Mouse (Mus musculus): ENCODE data around the gene Eml6. TPM values are rescaled to one million over a fixed set of nuclear protein-coding genes. Genes with fewer than 3 reads are reported as not detected.

The Eml6 gene
- polyA plus RNA-seq, 1 experiment from 2014 or later: 1.3 TPM

DNA sequence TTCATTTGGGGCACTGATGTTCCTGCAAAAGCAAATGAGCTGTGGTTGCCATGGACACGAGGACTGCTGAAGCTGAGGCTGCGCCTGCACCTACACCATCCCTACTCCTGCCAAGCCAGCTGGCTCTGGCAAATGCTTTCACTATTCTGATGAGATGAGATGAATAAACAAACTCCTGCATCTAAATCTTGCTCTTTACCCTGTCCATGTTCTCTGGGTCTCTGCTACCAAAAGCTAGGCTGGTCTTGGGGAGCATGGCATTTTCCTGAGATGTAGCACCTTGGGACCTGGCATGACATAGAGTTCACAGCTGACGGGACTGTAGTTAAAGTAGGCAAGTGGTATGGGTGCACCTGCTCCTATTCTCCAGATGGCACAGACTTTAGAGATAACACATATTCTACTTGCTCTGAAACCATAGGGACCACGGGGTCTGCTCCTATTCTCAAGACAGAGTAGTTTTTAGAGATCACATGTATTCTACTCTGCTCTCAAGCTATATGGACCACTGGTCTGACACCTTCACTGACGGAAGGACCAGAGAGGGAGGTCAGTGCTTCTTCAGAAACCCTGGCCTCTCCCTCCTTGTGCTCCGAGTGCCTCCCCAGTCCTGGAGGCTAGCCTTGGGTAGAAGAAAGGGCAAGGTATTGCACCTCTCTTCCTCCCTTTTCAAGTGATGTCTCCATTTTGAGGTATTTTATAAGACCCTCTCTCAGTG is 236.8 kb downstream of the Eml6 start:
- H3K27ac ChIP-seq (ENCODE audit: low read depth, low read length): no peak overlapping the region
- DNase-seq (ENCODE audit: low spot score, missing footprints): no peak

DNA sequence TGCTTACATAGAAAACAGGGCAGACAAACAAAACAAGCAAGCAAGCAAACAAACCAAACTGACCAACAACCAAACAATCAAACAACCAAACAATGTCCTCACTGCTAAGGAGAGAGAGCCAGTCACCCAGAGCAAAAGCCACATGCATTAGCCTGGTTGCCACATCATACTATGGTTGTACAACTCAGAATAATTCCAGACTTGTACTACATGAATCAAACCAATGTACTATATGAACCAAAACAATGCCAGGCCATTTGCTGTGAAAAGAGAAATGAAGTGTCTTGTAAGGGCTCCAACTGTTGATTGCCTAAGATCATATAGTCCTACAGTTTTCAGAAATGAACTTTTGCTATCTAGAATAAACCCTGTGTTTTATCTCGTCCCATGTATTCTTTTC is 237.3 kb downstream of the Eml6 start:
- H3K4me2 ChIP-seq: no peak overlapping the region
- 46% methylated on average over 1 of the region's 1 CpGs for WGBS

More for the DNA sequence above, 236.8 kb downstream of the Eml6 start:
- no peaks in the 10 kb centered on the region for H3K27me3 ChIP-seq (ENCODE audit: control insufficient read depth, insufficient read depth, low read length)
- no peaks in the 10 kb centered on the region for H3K9me3 ChIP-seq (ENCODE audit: control insufficient read depth, low read length)
- no peak overlapping the region for H3K9ac ChIP-seq (ENCODE audit: low read length)
- 79% methylated on average over 6 of the region's 6 CpGs for WGBS
- no peak overlapping the region for H3K4me3 ChIP-seq (ENCODE audit: low read depth, low read length)
- peak; percentile 48; the same call in 1 of the 2 replicates for ATAC-seq (ENCODE audit: low FRiP score)
- H3K4me2 ChIP-seq: no peak overlapping the region
- no peaks in the 10 kb centered on the region for H3K4me1 ChIP-seq (ENCODE audit: control insufficient read depth, insufficient read depth, low read length)
- no peaks in the 10 kb centered on the region for H3K36me3 ChIP-seq (ENCODE audit: control insufficient read depth, insufficient read depth, low read length)

DNA sequence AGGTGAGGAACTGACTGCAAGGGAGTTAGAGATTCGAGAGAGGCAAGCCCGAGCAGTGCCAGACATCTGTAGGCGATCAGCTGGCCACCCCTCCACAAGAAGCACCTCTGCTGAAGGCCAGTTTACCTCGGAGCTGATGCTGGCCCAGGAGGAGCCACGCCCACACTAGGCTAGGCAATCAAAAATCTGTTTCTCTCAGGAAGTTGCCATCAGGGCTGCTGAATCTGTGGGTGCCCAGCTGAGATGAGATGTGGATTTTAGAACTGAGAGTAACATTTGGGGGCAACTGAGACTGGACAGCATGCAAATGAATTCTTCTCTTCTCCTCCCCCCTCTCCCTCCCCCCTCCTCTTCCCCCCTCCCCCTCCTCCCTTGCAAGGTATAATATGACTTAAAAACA is 238.4 kb downstream of the Eml6 start:
- H3K36me3 ChIP-seq (ENCODE audit: control insufficient read depth, insufficient read depth, low read length): no peaks in the 10 kb centered on the region
- H3K9ac ChIP-seq (ENCODE audit: low read length): no peak overlapping the region
- WGBS: 41% methylated on average over 5 of the region's 5 CpGs
- peak; percentile 22; the same call in 1 of the 2 replicates for ATAC-seq (ENCODE audit: low FRiP score)
- no peak overlapping the region for H3K4me3 ChIP-seq (ENCODE audit: low read depth, low read length)
- no peak overlapping the region for H3K27ac ChIP-seq (ENCODE audit: low read depth, low read length)
- DNase-seq (ENCODE audit: low spot score, missing footprints): no peak
- H3K4me2 ChIP-seq: no peak overlapping the region
- no peaks in the 10 kb centered on the region for H3K9me3 ChIP-seq (ENCODE audit: control insufficient read depth, low read length)
- no peaks in the 10 kb centered on the region for H3K4me1 ChIP-seq (ENCODE audit: control insufficient read depth, insufficient read depth, low read length)
- no peaks in the 10 kb centered on the region for H3K27me3 ChIP-seq (ENCODE audit: control insufficient read depth, insufficient read depth, low read length)

More for the DNA sequence above, 237.3 kb downstream of the Eml6 start:
- Histone ChIP-seq H3K9me3 (ENCODE audit: control insufficient read depth, low read length) (no peaks in the 10 kb centered on the region), H3K27ac (ENCODE audit: low read depth, low read length) (no peak overlapping the region), H3K4me3 (ENCODE audit: low read depth, low read length) (no peak overlapping the region), H3K4me1 (ENCODE audit: control insufficient read depth, insufficient read depth, low read length) (no peaks in the 10 kb centered on the region), H3K36me3 (ENCODE audit: control insufficient read depth, insufficient read depth, low read length) (no peaks in the 10 kb centered on the region), H3K9ac (ENCODE audit: low read length) (no peak overlapping the region), H3K27me3 (ENCODE audit: control insufficient read depth, insufficient read depth, low read length) (no peaks in the 10 kb centered on the region)
- ATAC-seq (ENCODE audit: low FRiP score): no peak
- no peak for DNase-seq (ENCODE audit: low spot score, missing footprints)

DNA sequence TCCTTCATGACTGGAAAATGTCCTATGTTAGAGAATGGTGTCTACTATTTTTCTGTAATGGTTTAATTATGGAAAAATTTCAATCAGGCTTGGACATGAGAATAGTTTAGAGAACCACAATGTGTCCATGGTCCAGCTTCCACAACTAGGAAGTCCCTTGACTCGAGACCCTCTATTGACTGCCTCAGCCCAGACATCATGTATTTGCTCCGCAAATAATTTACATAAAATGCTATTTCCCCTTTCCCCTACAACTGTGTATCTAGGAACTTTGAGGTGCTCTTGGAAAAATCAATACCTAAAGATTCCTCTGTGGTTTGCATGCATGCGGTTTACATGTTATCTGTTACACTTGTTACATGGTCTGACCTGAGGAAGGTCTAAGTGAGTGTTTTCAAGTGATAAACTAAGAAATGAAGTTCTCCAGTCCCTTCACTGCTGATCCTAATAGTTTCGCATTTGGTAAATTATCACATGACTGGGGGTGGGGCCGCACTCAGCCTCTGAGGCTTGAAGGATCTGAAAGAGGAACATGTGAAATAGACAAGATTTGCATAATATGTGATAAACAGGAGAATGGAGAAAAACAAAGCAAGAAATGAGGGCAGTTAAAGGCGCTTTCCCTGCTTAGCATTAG is 239.1 kb downstream of the Eml6 start:
- no peaks in the 10 kb centered on the region for H3K4me1 ChIP-seq (ENCODE audit: control insufficient read depth, insufficient read depth, low read length)
- 84% methylated on average over 6 of the region's 6 CpGs for WGBS
- H3K27me3 ChIP-seq (ENCODE audit: control insufficient read depth, insufficient read depth, low read length): no peaks in the 10 kb centered on the region
- H3K4me2 ChIP-seq: no peak overlapping the region
- no peaks in the 10 kb centered on the region for H3K9me3 ChIP-seq (ENCODE audit: control insufficient read depth, low read length)
- H3K36me3 ChIP-seq (ENCODE audit: control insufficient read depth, insufficient read depth, low read length): no peaks in the 10 kb centered on the region
- H3K27ac ChIP-seq (ENCODE audit: low read depth, low read length): no peak overlapping the region
- no peak overlapping the region for H3K4me3 ChIP-seq (ENCODE audit: low read depth, low read length)
- DNase-seq (ENCODE audit: low spot score, missing footprints): no peak
- no peak overlapping the region for H3K9ac ChIP-seq (ENCODE audit: low read length)
- no peak for ATAC-seq (ENCODE audit: low FRiP score)

DNA sequence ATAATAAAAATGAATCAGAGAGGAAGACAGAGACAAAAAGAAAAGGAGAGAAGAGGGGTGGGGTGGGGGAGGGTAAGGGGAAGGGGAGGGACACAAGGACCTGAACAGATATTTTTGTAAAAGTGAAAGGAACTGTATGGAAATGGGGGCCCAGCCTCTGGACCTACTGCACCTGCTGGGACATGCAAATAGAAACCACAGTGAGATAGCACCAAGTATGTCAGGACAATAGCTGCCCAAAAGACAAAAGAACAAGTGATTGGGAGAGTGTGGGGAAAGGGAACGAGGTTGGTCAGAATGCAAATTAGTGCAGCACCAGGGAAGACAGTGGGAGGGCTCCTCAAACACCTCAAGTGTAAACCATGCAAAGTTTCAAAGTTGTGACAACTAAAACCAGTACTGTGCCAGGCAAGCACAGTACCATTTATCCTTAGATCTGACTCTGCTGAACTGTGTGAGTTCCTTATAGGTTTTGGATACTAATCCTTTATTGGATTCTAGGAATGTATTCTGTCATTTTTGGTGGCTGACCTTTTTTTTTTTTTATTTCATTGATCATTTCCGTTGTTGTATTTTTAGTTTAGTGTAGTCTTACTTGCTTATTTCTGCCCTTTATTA is 246.3 kb downstream of the Eml6 start:
- ATAC-seq (ENCODE audit: low FRiP score) (no peak), DNase-seq (ENCODE audit: low spot score, missing footprints) (no peak)
- Histone ChIP-seq H3K27ac (ENCODE audit: low read depth, low read length) (no peak overlapping the region), H3K9ac (ENCODE audit: low read length) (no peak overlapping the region), H3K36me3 (ENCODE audit: control insufficient read depth, insufficient read depth, low read length) (no peaks in the 10 kb centered on the region), H3K4me1 (ENCODE audit: control insufficient read depth, insufficient read depth, low read length) (peaks cover 3% of the 10 kb centered on the region; the same call in 1 of the 2 replicates), H3K9me3 (ENCODE audit: control insufficient read depth, low read length) (no peaks in the 10 kb centered on the region), H3K27me3 (ENCODE audit: control insufficient read depth, insufficient read depth, low read length) (no peaks in the 10 kb centered on the region), H3K4me2 (no peak overlapping the region), H3K4me3 (ENCODE audit: low read depth, low read length) (no peak overlapping the region)
- WGBS: 32% methylated on average over 2 of the region's 2 CpGs

DNA sequence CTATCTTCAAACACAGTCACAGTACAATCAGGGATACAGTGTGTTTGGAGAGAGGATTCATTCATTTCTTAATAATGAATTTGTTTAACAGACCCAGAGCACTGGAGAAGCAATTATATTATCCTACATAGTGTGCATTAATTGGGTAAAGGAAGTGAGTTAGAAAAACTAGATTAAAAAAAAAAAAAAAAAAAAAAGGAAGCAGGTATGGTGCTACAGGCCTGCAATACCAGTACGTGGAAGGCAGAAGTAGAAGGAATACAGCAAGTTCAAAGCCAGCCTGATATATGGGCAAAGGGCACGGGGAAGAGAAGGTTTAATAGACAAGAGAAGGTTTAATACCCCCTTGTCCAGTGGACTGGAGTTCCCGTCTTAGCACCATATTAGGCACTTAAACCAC is 246.9 kb downstream of the Eml6 start:
- H3K27ac ChIP-seq (ENCODE audit: low read depth, low read length): no peak overlapping the region
- no peaks in the 10 kb centered on the region for H3K36me3 ChIP-seq (ENCODE audit: control insufficient read depth, insufficient read depth, low read length)
- DNase-seq (ENCODE audit: low spot score, missing footprints) (no peak), ATAC-seq (ENCODE audit: low FRiP score) (no peak)
- H3K27me3 ChIP-seq (ENCODE audit: control insufficient read depth, insufficient read depth, low read length): no peaks in the 10 kb centered on the region
- no peak overlapping the region for H3K9ac ChIP-seq (ENCODE audit: low read length)
- no peak overlapping the region for H3K4me3 ChIP-seq (ENCODE audit: low read depth, low read length)
- H3K4me1 ChIP-seq (ENCODE audit: control insufficient read depth, insufficient read depth, low read length): peaks cover 5% of the 10 kb centered on the region; the same call in 1 of the 2 replicates
- 56% methylated on average over 3 of the region's 3 CpGs for WGBS
- H3K4me2 ChIP-seq: no peak overlapping the region
- H3K9me3 ChIP-seq (ENCODE audit: control insufficient read depth, low read length): no peaks in the 10 kb centered on the region

DNA sequence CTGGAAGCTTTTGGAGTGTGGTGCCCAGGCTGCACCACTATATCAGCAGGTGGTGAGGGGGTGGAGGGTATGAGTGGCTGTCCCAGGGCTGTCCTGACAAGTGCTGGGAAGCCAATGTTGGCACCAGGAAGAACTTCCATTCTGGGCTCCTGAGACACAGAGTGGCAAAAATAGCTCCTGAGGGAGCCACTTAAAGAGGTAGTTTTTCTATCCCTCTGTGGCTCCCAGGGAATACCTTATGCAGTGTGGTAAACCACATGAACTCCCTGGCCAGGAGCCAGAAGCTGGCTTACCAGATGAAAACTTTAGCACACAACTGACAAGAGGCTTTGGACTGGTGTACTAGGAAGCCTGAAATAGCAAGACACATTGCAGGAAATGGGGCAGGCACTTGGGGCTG is 247.9 kb downstream of the Eml6 start:
- Histone ChIP-seq H3K36me3 (ENCODE audit: control insufficient read depth, insufficient read depth, low read length) (no peaks in the 10 kb centered on the region), H3K9me3 (ENCODE audit: control insufficient read depth, low read length) (no peaks in the 10 kb centered on the region), H3K4me3 (ENCODE audit: low read depth, low read length) (no peak overlapping the region), H3K27me3 (ENCODE audit: control insufficient read depth, insufficient read depth, low read length) (no peaks in the 10 kb centered on the region), H3K4me2 (no peak overlapping the region), H3K9ac (ENCODE audit: low read length) (no peak overlapping the region), H3K27ac (ENCODE audit: low read depth, low read length) (no peak overlapping the region), H3K4me1 (ENCODE audit: control insufficient read depth, insufficient read depth, low read length) (peaks cover 5% of the 10 kb centered on the region; the same call in 1 of the 2 replicates)
- ATAC-seq (ENCODE audit: low FRiP score) (no peak), DNase-seq (ENCODE audit: low spot score, missing footprints) (no peak)

DNA sequence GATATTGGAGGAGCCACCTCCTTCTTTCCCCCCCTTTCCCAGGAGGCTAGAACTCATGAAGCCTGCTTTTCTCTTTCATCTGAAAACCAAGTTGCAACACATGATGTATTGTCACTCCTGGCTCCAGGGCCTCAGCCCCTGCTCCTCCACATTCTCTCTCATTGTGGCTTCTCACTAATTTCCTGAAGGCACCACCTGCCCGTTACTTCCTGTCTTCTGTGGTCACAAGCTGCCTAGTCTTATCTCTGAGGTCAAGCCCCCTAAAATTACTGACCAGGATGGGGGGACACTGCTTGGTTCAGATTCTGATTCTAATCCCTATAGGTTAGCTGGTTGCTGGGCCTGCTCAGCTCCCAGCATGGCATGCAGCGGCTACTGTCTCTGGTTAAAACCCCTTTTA is 251.1 kb downstream of the Eml6 start:
- Histone ChIP-seq H3K36me3 (ENCODE audit: control insufficient read depth, insufficient read depth, low read length) (no peaks in the 10 kb centered on the region), H3K27ac (ENCODE audit: low read depth, low read length) (peak overlapping the region; percentile 45; the same call in 1 of the 2 replicates), H3K4me1 (ENCODE audit: control insufficient read depth, insufficient read depth, low read length) (peaks cover 5% of the 10 kb centered on the region; the same call in 1 of the 2 replicates), H3K9ac (ENCODE audit: low read length) (no peak overlapping the region), H3K4me2 (no peak overlapping the region), H3K4me3 (ENCODE audit: low read depth, low read length) (no peak overlapping the region), H3K27me3 (ENCODE audit: control insufficient read depth, insufficient read depth, low read length) (no peaks in the 10 kb centered on the region), H3K9me3 (ENCODE audit: control insufficient read depth, low read length) (no peaks in the 10 kb centered on the region)
- 64% methylated on average over 2 of the region's 2 CpGs for WGBS
- ATAC-seq (ENCODE audit: low FRiP score) (peak; percentile 47), DNase-seq (ENCODE audit: low spot score, missing footprints) (no peak)

DNA sequence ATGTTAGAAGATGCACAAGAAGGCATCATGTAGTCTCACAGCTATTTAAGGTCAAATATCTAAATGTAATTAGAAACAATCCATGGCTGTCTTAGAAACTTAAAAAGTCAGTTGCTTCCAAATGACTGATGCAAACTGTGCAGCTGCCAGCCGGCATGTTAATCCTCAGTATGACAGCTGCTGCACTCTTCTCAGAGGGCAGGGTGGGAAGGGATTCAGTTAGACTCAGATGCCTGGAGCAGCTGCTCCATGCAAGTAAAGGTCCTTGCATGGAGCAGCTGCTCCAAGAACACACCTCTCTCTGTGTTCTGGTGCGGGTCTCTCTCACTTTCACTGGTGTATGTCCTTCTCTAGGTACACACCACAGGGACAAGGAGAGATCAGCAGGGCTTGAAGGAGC is 251.5 kb downstream of the Eml6 start:
- Histone ChIP-seq H3K27ac (ENCODE audit: low read depth, low read length) (peak overlapping the region; percentile 45; the same call in 1 of the 2 replicates), H3K4me3 (ENCODE audit: low read depth, low read length) (no peak overlapping the region), H3K4me2 (no peak overlapping the region), H3K9me3 (ENCODE audit: control insufficient read depth, low read length) (no peaks in the 10 kb centered on the region), H3K27me3 (ENCODE audit: control insufficient read depth, insufficient read depth, low read length) (no peaks in the 10 kb centered on the region), H3K36me3 (ENCODE audit: control insufficient read depth, insufficient read depth, low read length) (no peaks in the 10 kb centered on the region), H3K4me1 (ENCODE audit: control insufficient read depth, insufficient read depth, low read length) (peaks cover 5% of the 10 kb centered on the region; the same call in 1 of the 2 replicates), H3K9ac (ENCODE audit: low read length) (no peak overlapping the region)
- ATAC-seq (ENCODE audit: low FRiP score) (peak; percentile 92), DNase-seq (ENCODE audit: low spot score, missing footprints) (peak; percentile 90)
- WGBS: 34% methylated on average over 2 of the region's 2 CpGs

Measured in midbrain, embryonic 11.5 days (tissue).